Mouse (Mus musculus) brain, embryonic 14.5 days (tissue): ENCODE measurements at regions not wholly inside any gene's neighbourhood (a gene's known extent, or its start where the extent isn't known, plus 50 kb on each side); places are given as distances from the start of the nearest gene placed in this dataset.

ENCODE experiments used
- DNase-seq: peaks from one replicate; pipeline ENCODE4 v3.0.0-alpha.2; 2011; ENCODE audit warnings: low read depth
- CTCF ChIP-seq: fragments of 200-500 bp; IDR thresholded peaks from 2 replicates; pipeline ENCODE4 v1.5.1; 2012; ENCODE audit warnings: inconsistent platforms, mild to moderate bottlenecking, moderate library complexity, borderline replicate concordance; ENCODE audit not compliant: insufficient read depth, insufficient read length; ENCODE audit errors: extremely low read depth
- POLR2A ChIP-seq: fragments of 200-500 bp; IDR thresholded peaks from 2 replicates; pipeline ENCODE4 v1.6.1; 2012; ENCODE audit warnings: mild to moderate bottlenecking, inconsistent platforms, borderline replicate concordance; ENCODE audit not compliant: poor library complexity, insufficient read depth, insufficient read length, severe bottlenecking; ENCODE audit errors: extremely low read depth

DNA sequence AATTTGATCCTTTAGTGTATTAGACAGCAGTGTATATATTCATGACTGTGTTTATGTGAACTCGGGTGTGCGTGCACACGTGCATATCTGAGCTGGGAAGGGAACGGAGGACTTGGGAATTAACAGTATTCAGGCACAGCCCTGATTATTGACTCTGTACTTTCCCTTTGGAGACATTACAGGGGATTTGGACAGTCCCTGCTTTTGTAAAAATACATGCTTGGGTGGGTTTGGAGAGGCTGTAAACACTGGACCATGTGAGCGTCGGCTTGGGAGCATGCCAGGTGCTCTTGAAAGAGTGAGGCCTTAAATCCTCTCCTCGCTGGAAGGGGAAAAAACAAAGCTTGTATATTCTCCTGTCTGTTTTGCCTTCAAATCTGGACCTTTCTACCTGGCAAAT lies 167.2 kb upstream of the Maf start:
- TF ChIP-seq CTCF (no peak), POLR2A (no peak)
- DNase-seq, result peak; percentile 94

DNA sequence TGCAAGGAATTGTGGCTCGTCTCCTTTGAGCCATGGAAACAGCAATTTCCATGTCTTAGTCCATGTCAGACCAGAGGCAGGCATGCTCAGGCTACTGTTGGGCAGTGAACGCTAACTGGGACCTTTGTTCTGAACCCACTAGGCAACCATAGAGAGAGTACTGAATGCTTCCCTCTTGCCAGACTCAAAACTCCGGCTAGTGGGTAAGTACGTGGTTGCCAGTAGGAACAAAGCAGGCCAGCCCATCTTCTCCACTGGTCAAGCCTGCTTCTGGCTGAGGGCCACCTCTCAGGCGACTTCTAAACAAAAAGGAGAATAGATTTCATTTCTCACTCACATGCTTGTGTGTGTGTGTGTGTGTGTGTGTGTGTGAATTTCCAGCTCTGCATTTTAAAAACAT lies 163.8 kb upstream of the Maf start:
- TF ChIP-seq POLR2A (no peak), CTCF (no peak)
- DNase-seq, result peak; percentile 46

DNA sequence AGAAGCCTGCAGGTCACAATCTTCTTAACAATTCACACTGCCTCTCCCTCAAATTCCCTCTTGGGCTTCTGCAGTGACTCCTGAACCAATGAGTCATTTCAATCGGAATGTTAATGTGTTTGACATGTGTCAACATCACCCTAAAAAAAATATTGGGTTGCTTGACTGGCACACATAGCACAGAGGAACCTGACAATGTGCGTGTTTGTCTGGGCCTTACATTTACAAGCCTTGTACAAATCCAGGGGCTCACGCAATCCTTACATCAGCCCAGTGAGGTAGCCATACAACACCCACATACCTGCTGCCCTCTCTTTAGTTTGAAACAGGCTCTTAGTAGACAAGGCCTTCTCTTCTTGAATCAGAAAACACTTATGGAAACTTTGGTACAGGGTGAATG lies 153.8 kb upstream of the Maf start:
- no peak for TF ChIP-seq POLR2A
- DNase-seq, result no peak

- TF ChIP-seq CTCF (no peak), POLR2A (no peak)
- DNase-seq, result no peak
Observed at GRCm38 (mm10) chr8:115859406-115859805, 151.8 kb upstream of the Maf start.

GRCm38 (mm10) chr8:115856816-115857215 lies 149.2 kb upstream of the Maf start:
- no peak for TF ChIP-seq POLR2A
- no peak for TF ChIP-seq CTCF
- DNase-seq, result no peak

DNA sequence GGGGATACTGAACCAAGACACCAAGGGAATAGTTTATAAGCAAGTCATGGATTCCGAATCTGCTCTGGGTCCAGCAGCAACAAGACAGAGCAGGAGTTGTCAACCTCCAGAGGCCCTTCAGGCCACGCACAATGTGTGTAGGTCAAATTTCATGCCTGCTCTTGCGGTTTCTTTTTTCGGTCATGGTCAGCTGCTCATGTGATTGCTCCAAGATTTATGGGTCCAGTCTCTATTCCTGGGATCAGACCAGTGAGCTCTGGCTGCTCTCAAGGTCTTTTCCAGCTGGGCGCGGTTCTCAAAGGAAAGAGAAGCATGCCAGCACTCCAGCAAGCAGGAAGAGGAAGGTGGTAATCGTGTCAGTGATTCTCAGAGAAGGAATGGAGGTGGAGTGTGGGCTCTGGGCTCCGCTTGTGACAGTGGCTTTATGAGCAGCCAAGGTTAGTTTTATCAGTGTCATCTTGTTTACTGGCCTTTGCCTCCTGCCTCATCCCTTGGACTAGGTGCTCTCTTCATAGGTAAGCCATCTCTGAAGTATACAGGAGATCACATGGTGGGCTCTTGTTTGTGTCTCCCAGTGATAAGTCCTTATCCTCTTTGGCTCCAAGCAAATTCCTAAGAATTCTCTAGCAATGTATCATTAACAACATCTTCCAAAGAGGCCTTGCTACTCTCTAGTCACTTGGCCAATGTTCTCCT lies 148.5 kb upstream of the Maf start:
- DNase-seq, result no peak
- no peak for TF ChIP-seq CTCF
- TF ChIP-seq POLR2A, result no peak

- DNase-seq, result no peak
- no peak for TF ChIP-seq POLR2A
- TF ChIP-seq CTCF, result no peak
Observed at GRCm38 (mm10) chr8:115854209-115854900, 146.8 kb upstream of the Maf start.

- DNase-seq, result no peak
- no peak for TF ChIP-seq CTCF
- no peak for TF ChIP-seq POLR2A
Observed at GRCm38 (mm10) chr8:115850552-115850951, 143.0 kb upstream of the Maf start.

- DNase-seq, result no peak
- TF ChIP-seq CTCF (no peak), POLR2A (no peak)
Observed at GRCm38 (mm10) chr8:115833391-115833790, 125.8 kb upstream of the Maf start.

- no peak for TF ChIP-seq CTCF
- TF ChIP-seq POLR2A, result no peak
- DNase-seq, result no peak
Observed at GRCm38 (mm10) chr8:115831675-115832074, 124.1 kb upstream of the Maf start.

GRCm38 (mm10) chr8:115830012-115830662 lies 122.5 kb upstream of the Maf start:
- TF ChIP-seq CTCF (no peak), POLR2A (no peak)
- DNase-seq, result no peak
